Mouse (Mus musculus) ES-E14 (cell line): ENCODE measurements at regions not wholly inside any gene's neighbourhood (a gene's known extent, or its start where the extent isn't known, plus 50 kb on each side); places are given as distances from the start of the nearest gene placed in this dataset.

ENCODE experiments used
- ZC3H11A ChIP-seq: IDR thresholded peaks from 2 replicates; pipeline ENCODE4 v1.6.1; 2012; ENCODE audit warnings: low read depth, mild to moderate bottlenecking, inconsistent platforms, low read length, borderline replicate concordance
- ZNF384 ChIP-seq: IDR thresholded peaks from 2 replicates; pipeline ENCODE4 v1.6.1; 2012; ENCODE audit warnings: low read depth, low read length, inconsistent platforms

- TF ChIP-seq ZC3H11A (no peak), ZNF384 (no peak)
Observed at GRCm38 (mm10) chr10:99423406-99423805, 160.4 kb downstream of the Dusp6 start.
